ENCODE assay signal across 13 mouse cellular contexts in the genomic region with DNA sequence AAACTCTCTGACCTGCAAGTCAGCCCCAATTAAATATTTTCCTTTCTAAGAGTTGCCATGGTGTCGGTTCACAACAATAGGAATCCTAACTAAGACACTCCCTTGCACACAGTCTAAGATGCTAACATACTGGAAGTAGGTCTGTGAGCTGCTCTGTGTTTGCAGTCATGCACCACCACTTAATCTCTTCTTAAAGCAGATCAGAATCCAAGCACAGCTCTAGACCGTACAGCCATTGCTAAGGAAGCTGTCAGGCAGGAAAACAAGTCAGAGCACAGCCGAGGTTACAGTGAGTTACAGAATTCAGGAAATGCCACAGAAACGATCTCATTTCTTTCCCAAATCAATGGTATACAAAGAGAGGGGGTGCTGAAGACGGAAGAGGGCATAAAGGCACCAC.
DNase-seq lines count a peak whose midpoint lies in the region; ATAC-seq and TF ChIP-seq lines count a peak whose summit lies in the region.
"Had no signal": no experiment of that assay in that cellular context is flagged by ENCODE, and none has a peak within 500 bp of the region (broad histone marks: within the 10 kb centered on the region; RNA-seq: fewer than 3 reads in every experiment).

No protein-coding gene starts in this region.

- no peaks in the 10 kb centered on the region for H3K27me3 ChIP-seq in heart, embryonic 11.5 days (ENCODE audit: control insufficient read depth, insufficient read depth, low read length)
- no peaks in the 10 kb centered on the region for H3K27me3 ChIP-seq in lung, embryonic 14.5 days (ENCODE audit: insufficient read depth, low read length)
- H3K27me3 ChIP-seq in hindbrain, embryonic 12.5 days, result no peaks in the 10 kb centered on the region

- H3K27ac ChIP-seq in heart, embryonic 11.5 days (ENCODE audit: low read depth, low read length), result peak overlapping the region; percentile 38
- peak overlapping the region; percentile 68; the same call in 1 of the 2 replicates for H3K27ac ChIP-seq in lung, embryonic 14.5 days (ENCODE audit: low read depth)
- H3K27ac ChIP-seq in hindbrain, embryonic 12.5 days, result 0 out of 2 replicates have a peak overlapping the region, but pooled peaks have one; percentile 55
- H3K27ac ChIP-seq in olfactory bulb, adult 2 months (ENCODE audit: insufficient read depth, low read depth, low read length), result peak overlapping the region; percentile 67

- no peak for TF ChIP-seq POLR2A in olfactory bulb, adult 2 months (IDR thresholded peaks at IDR 0.05; ENCODE audit: insufficient read depth, low read depth, low read length)

- H3K4me1 ChIP-seq in heart, embryonic 11.5 days (ENCODE audit: control insufficient read depth, insufficient read depth, low read length), result peaks cover 5% of the 10 kb centered on the region; the same call in 1 of the 2 replicates
- no peaks in the 10 kb centered on the region for H3K4me1 ChIP-seq in lung, embryonic 14.5 days (ENCODE audit: insufficient read depth)
- H3K4me1 ChIP-seq in hindbrain, embryonic 12.5 days, result peaks cover 12% of the 10 kb centered on the region
- peaks cover 10% of the 10 kb centered on the region for H3K4me1 ChIP-seq in olfactory bulb, adult 2 months (ENCODE audit: control insufficient read depth, insufficient read depth, low read length)

- no peak for TF ChIP-seq CTCF in lung, embryonic 14.5 days (IDR thresholded peaks at IDR 0.05; ENCODE audit: low read depth)
- no peak for TF ChIP-seq CTCF in olfactory bulb, adult 2 months (IDR thresholded peaks at IDR 0.05; ENCODE audit: insufficient read depth, low read depth, low read length)

- peak; percentile 55; the same call in 1 of the 2 replicates for ATAC-seq in heart, embryonic 11.5 days (replicated peaks; ENCODE audit: insufficient number of reproducible peaks, low FRiP score, low TSS enrichment)
- peak; percentile 75 for ATAC-seq in lung, embryonic 14.5 days (ENCODE audit: insufficient read depth)
- peak; percentile 72 for ATAC-seq in hindbrain, embryonic 12.5 days (ENCODE audit: low FRiP score)

- DNase-seq in heart, adult 18-20 months, result no peak
- DNase-seq in lung, embryonic 14.5 days, result peak; percentile 44
- DNase-seq in lung, adult 18-20 months, result no peak
- no peak for DNase-seq in gastrocnemius, postnatal 25 days
- DNase-seq in right cerebral cortex, postnatal 14 days, result no peak
- DNase-seq: adrenal gland, postnatal 14 days; cerebellum, postnatal 10 days; kidney, adult 2 months; left cerebral cortex, postnatal 4 days; lung, postnatal 4 days had no signal

- H3K9ac ChIP-seq in heart, embryonic 11.5 days (ENCODE audit: low read depth, low read length), result no peak overlapping the region
- H3K9ac ChIP-seq in lung, embryonic 14.5 days, result no peak overlapping the region
- no peak overlapping the region for H3K9ac ChIP-seq in hindbrain, embryonic 12.5 days

- H3K36me3 ChIP-seq in heart, embryonic 11.5 days (ENCODE audit: control insufficient read depth, insufficient read depth, low read length), result peaks cover 2% of the 10 kb centered on the region; the same call in 1 of the 2 replicates
- H3K36me3 ChIP-seq in lung, embryonic 14.5 days (ENCODE audit: insufficient read depth), result peaks cover 8% of the 10 kb centered on the region; the same call in 1 of the 2 replicates
- H3K36me3 ChIP-seq in hindbrain, embryonic 12.5 days, result 0 out of 2 replicates have a peak, but pooled peaks cover 4% of the 10 kb centered on the region

- WGBS in heart, embryonic 11.5 days (ENCODE audit: insufficient replicate concordance), result 46% methylated on average over 5 of the region's 5 CpGs
- 37% methylated on average over 5 of the region's 5 CpGs for WGBS in lung, embryonic 14.5 days
- WGBS in hindbrain, embryonic 12.5 days, result 43% methylated on average over 5 of the region's 5 CpGs
- 22% methylated on average over 5 of the region's 5 CpGs for WGBS in olfactory bulb, adult 2 months

- H3K9me3 ChIP-seq in heart, embryonic 11.5 days (replicated peaks; ENCODE audit: control insufficient read depth, low read length), result no peaks in the 10 kb centered on the region
- no peaks in the 10 kb centered on the region for H3K9me3 ChIP-seq in lung, embryonic 14.5 days (ENCODE audit: low read depth, low read length)
- no peaks in the 10 kb centered on the region for H3K9me3 ChIP-seq in hindbrain, embryonic 12.5 days (replicated peaks)

- no peak overlapping the region for H3K4me3 ChIP-seq in heart, embryonic 11.5 days (ENCODE audit: low read depth, low read length)
- H3K4me3 ChIP-seq in lung, embryonic 14.5 days (ENCODE audit: low read depth, low read length), result no peak overlapping the region
- no peak overlapping the region for H3K4me3 ChIP-seq in hindbrain, embryonic 12.5 days
- H3K4me3 ChIP-seq in olfactory bulb, adult 2 months (ENCODE audit: insufficient read depth, low read depth, low read length), result no peak overlapping the region

- no peak overlapping the region for H3K4me2 ChIP-seq in heart, embryonic 11.5 days
- H3K4me2 ChIP-seq in lung, embryonic 14.5 days, result no peak overlapping the region
- H3K4me2 ChIP-seq in hindbrain, embryonic 12.5 days (replicated peaks), result no peak overlapping the region
